ENCODE assay signal across 9 mouse cellular contexts in genomic region chr7:24298635-24298972, GRCm38 (mm10). TPM values are rescaled to one million over a fixed set of nuclear protein-coding genes. Genes with fewer than 3 reads are reported as not detected.
DNase-seq lines count a peak whose midpoint lies in the region; ATAC-seq and TF ChIP-seq lines count a peak whose summit lies in the region.
"Had no signal": no experiment of that assay in that cellular context is flagged by ENCODE, and none has a peak within 500 bp of the region (broad histone marks: within the 10 kb centered on the region; RNA-seq: fewer than 3 reads in every experiment).

No protein-coding gene starts in this region.

- peak overlapping the region; percentile 92 for H3K4me2 ChIP-seq in heart, embryonic 14.5 days (ENCODE audit: low read length)
- H3K4me2 ChIP-seq in forebrain, embryonic 13.5 days: peak overlapping the region; percentile 88
- H3K4me2 ChIP-seq in liver, embryonic 15.5 days: peak overlapping the region; percentile 88

- WGBS in heart, embryonic 14.5 days: under 1% methylated on average over 12 of the region's 12 CpGs
- 3% methylated on average over 12 of the region's 12 CpGs for WGBS in forebrain, embryonic 13.5 days
- WGBS in liver, embryonic 15.5 days (ENCODE audit: insufficient replicate concordance): 3% methylated on average over 12 of the region's 12 CpGs

- peak overlapping the region; percentile 58 to 77 for H3K4me3 ChIP-seq in heart, embryonic 14.5 days (ENCODE audit: control insufficient read depth in 1 of 2, insufficient read depth in 1 of 2, low read depth in 1 of 2, low read length in 2 of 2)
- H3K4me3 ChIP-seq in G1E (ENCODE audit: low read depth, low read length): peak overlapping the region; percentile 81
- peak overlapping the region; percentile 69 for H3K4me3 ChIP-seq in forebrain, embryonic 13.5 days
- H3K4me3 ChIP-seq in liver, embryonic 15.5 days (replicated peaks): peak overlapping the region; percentile 68

- H3K27ac ChIP-seq in heart, embryonic 14.5 days (replicated peaks in 1 of 2; ENCODE audit: control insufficient read depth in 1 of 2, insufficient read depth in 1 of 2, low read depth in 2 of 2, low read length in 2 of 2): 0 out of 4 replicates have a peak overlapping the region, but pooled peaks of 1 of the 2 experiments have one; percentile 79
- peak overlapping the region; percentile 93 for H3K27ac ChIP-seq in forebrain, embryonic 13.5 days
- H3K27ac ChIP-seq in liver, embryonic 15.5 days (replicated peaks): no peak overlapping the region

- no peak for DNase-seq in heart, postnatal 36 days
- DNase-seq in G1E (ENCODE audit: low spot score): peak; percentile 9
- peak; percentile 39 to 57 for DNase-seq in thymus, postnatal 36 days
- DNase-seq in layer of hippocampus, adult 9-10 months (ENCODE audit: low spot score): no peak

- ATAC-seq in heart, embryonic 14.5 days (ENCODE audit: insufficient number of reproducible peaks, insufficient read depth, low FRiP score, low read depth): no peak; the same call in 1 of the 2 replicates
- no peak for ATAC-seq in G1E (ENCODE audit: extremely low read depth, insufficient number of reproducible peaks, low FRiP score, poor library complexity, severe bottlenecking)
- peak; percentile 10; the same call in 1 of the 2 replicates for ATAC-seq in forebrain, embryonic 13.5 days
- ATAC-seq in liver, embryonic 15.5 days (ENCODE audit: insufficient read depth): no peak
- no peak for ATAC-seq in megakaryocyte-erythroid progenitor cell, adult 5-6 weeks (replicated peaks; ENCODE audit: low FRiP score, low TSS enrichment, poor library complexity, severe bottlenecking)

- H3K36me3 ChIP-seq in heart, embryonic 14.5 days (ENCODE audit: control insufficient read depth, insufficient read depth, low read length): peaks cover 52% of the 10 kb centered on the region
- H3K36me3 ChIP-seq in G1E (replicated peaks): peaks cover 63% of the 10 kb centered on the region
- H3K36me3 ChIP-seq in forebrain, embryonic 13.5 days (ENCODE audit: poor library complexity, severe bottlenecking): peaks cover 59% of the 10 kb centered on the region
- peaks cover 11% of the 10 kb centered on the region; the same call in 1 of the 2 replicates for H3K36me3 ChIP-seq in liver, embryonic 15.5 days (replicated peaks)

- peak overlapping the region; percentile 84 for H3K9ac ChIP-seq in heart, embryonic 14.5 days (ENCODE audit: low read length)
- peak overlapping the region; percentile 86 for H3K9ac ChIP-seq in forebrain, embryonic 13.5 days
- peak overlapping the region; percentile 67; the same call in 1 of the 2 replicates for H3K9ac ChIP-seq in liver, embryonic 15.5 days

- TF ChIP-seq CTCF in G1E (IDR thresholded peaks at IDR 0.05; ENCODE audit: low read depth, low read length): no peak

- H3K9me3 ChIP-seq in heart, embryonic 14.5 days (ENCODE audit: control insufficient read depth, low read length): no peaks in the 10 kb centered on the region
- no peaks in the 10 kb centered on the region; the same call in 1 of the 2 replicates for H3K9me3 ChIP-seq in G1E (replicated peaks)
- no peaks in the 10 kb centered on the region for H3K9me3 ChIP-seq in forebrain, embryonic 13.5 days (replicated peaks)
- no peaks in the 10 kb centered on the region for H3K9me3 ChIP-seq in liver, embryonic 15.5 days (replicated peaks)

- intact Hi-C loops in heart, postnatal 36 days (cut with DNase I): loop anchor here (5.0 kb wide), 1 partner anchor 331 kb away; no protein-coding TSS in a partner anchor

- peaks cover 5 to 16% of the 10 kb centered on the region in 2 experiments; a peak in 3 of 4 replicates for H3K4me1 ChIP-seq in heart, embryonic 14.5 days (ENCODE audit: control insufficient read depth in 2 of 2, insufficient read depth in 2 of 2, low read length in 2 of 2)
- peaks cover 20% of the 10 kb centered on the region for H3K4me1 ChIP-seq in G1E (ENCODE audit: insufficient read depth, low read depth, low read length)
- peaks cover 22% of the 10 kb centered on the region for H3K4me1 ChIP-seq in forebrain, embryonic 13.5 days
- peaks cover 37% of the 10 kb centered on the region for H3K4me1 ChIP-seq in liver, embryonic 15.5 days (replicated peaks)

- no peaks in the 10 kb centered on the region for H3K27me3 ChIP-seq in heart, embryonic 14.5 days (ENCODE audit: control insufficient read depth, insufficient read depth, low read length)
- no peaks in the 10 kb centered on the region for H3K27me3 ChIP-seq in G1E (ENCODE audit: insufficient read depth, low read length)
- no peaks in the 10 kb centered on the region for H3K27me3 ChIP-seq in forebrain, embryonic 13.5 days
- no peaks in the 10 kb centered on the region for H3K27me3 ChIP-seq in liver, embryonic 15.5 days

RNA-seq across cellular contexts. Expression of gene Zfp61, which starts 2.4 kb away (rescaled TPM):
- 12.9 and 15.9 TPM in 2 replicates for polyA plus RNA-seq in heart, embryonic 14.5 days (2014; fragmentation: Nextera tagmentation; extraction: Ambion mirVana)
- 1 to 10 TPM; 2.1 to 3.8 TPM for total RNA-seq in heart, postnatal 36 days (2021)
- total RNA-seq in G1E (2014; fragmentation: Nextera tagmentation): 14.7 and 19.0 TPM in 2 replicates
- total RNA-seq in G1E (2017): 21.5 and 23.2 TPM in 2 replicates
- 3.9 and 5.0 TPM in 2 replicates for polyA plus RNA-seq in G1E (2012)
- polyA plus RNA-seq in forebrain, embryonic 13.5 days (2015; fragmentation: Nextera tagmentation; extraction: Ambion mirVana): 44.0 and 46.2 TPM in 2 replicates
- polyA plus RNA-seq in liver, embryonic 15.5 days (2015; fragmentation: Nextera tagmentation; extraction: Ambion mirVana): 2.1 and 2.6 TPM in 2 replicates
- total RNA-seq in megakaryocyte-erythroid progenitor cell, adult 5-6 weeks (2014; fragmentation: Nextera tagmentation): 9.3 and 10.9 TPM in 2 replicates
- total RNA-seq in megakaryocyte-erythroid progenitor cell, adult 5-6 weeks (2017): 16.0 and 47.7 TPM in 2 replicates

RNA-seq across cellular contexts. Expression of gene Zfp94, which starts 17.9 kb away (rescaled TPM):
- 4.5 and 6.3 TPM in 2 replicates for polyA plus RNA-seq in heart, embryonic 14.5 days (2014; fragmentation: Nextera tagmentation; extraction: Ambion mirVana)
- total RNA-seq in heart, postnatal 36 days (2021): 1 to 10 TPM; 1.7 to 2.5 TPM
- 8.9 and 12.5 TPM in 2 replicates for total RNA-seq in G1E (2014; fragmentation: Nextera tagmentation)
- 5.4 and 6.0 TPM in 2 replicates for total RNA-seq in G1E (2017)
- 3.1 and 3.5 TPM in 2 replicates for polyA plus RNA-seq in G1E (2012)
- 20.1 and 20.9 TPM in 2 replicates for polyA plus RNA-seq in forebrain, embryonic 13.5 days (2015; fragmentation: Nextera tagmentation; extraction: Ambion mirVana)
- 1.7 TPM in 2 replicates for polyA plus RNA-seq in liver, embryonic 15.5 days (2015; fragmentation: Nextera tagmentation; extraction: Ambion mirVana)
- total RNA-seq in megakaryocyte-erythroid progenitor cell, adult 5-6 weeks (2014; fragmentation: Nextera tagmentation): 3.3 and 6.7 TPM in 2 replicates
- 3.0 and 4.4 TPM in 2 replicates for total RNA-seq in megakaryocyte-erythroid progenitor cell, adult 5-6 weeks (2017)

RNA-seq across cellular contexts. Expression of gene Zfp93, which starts 28.4 kb away (rescaled TPM):
- polyA plus RNA-seq in heart, embryonic 14.5 days (2014; fragmentation: Nextera tagmentation; extraction: Ambion mirVana): 5.0 and 6.5 TPM in 2 replicates
- total RNA-seq in heart, postnatal 36 days (2021): 1 to 10 TPM; 3.8 to 4.1 TPM
- 1.9 and 2.4 TPM in 2 replicates for total RNA-seq in G1E (2014; fragmentation: Nextera tagmentation)
- total RNA-seq in G1E (2017): 2.3 and 2.4 TPM in 2 replicates
- polyA plus RNA-seq in G1E (2012): 0.36 and 0.79 TPM in 2 replicates
- 9.3 and 9.4 TPM in 2 replicates for polyA plus RNA-seq in forebrain, embryonic 13.5 days (2015; fragmentation: Nextera tagmentation; extraction: Ambion mirVana)
- 0.88 and 0.93 TPM in 2 replicates for polyA plus RNA-seq in liver, embryonic 15.5 days (2015; fragmentation: Nextera tagmentation; extraction: Ambion mirVana)
- total RNA-seq in megakaryocyte-erythroid progenitor cell, adult 5-6 weeks (2014; fragmentation: Nextera tagmentation): 0.30 and 0.59 TPM in 2 replicates
- total RNA-seq in megakaryocyte-erythroid progenitor cell, adult 5-6 weeks (2017): 0.23 and 2.0 TPM in 2 replicates

RNA-seq across cellular contexts. Expression of gene Tescl, which starts 35.1 kb away (rescaled TPM):
- polyA plus RNA-seq in heart, embryonic 14.5 days (2014; fragmentation: Nextera tagmentation; extraction: Ambion mirVana): not detected in 2 replicates
- total RNA-seq in heart, postnatal 36 days (2021): not detected
- total RNA-seq in G1E (2014; fragmentation: Nextera tagmentation): not detected in 2 replicates
- not detected in 2 replicates for total RNA-seq in G1E (2017)
- not detected in 2 replicates for polyA plus RNA-seq in G1E (2012)
- not detected in 2 replicates for polyA plus RNA-seq in forebrain, embryonic 13.5 days (2015; fragmentation: Nextera tagmentation; extraction: Ambion mirVana)
- polyA plus RNA-seq in liver, embryonic 15.5 days (2015; fragmentation: Nextera tagmentation; extraction: Ambion mirVana): not detected in 2 replicates
- not detected in 2 replicates for total RNA-seq in megakaryocyte-erythroid progenitor cell, adult 5-6 weeks (2014; fragmentation: Nextera tagmentation)
- total RNA-seq in megakaryocyte-erythroid progenitor cell, adult 5-6 weeks (2017): not detected in 2 replicates
- total RNA-seq: left cerebral cortex, postnatal 10 days had no signal

RNA-seq across cellular contexts. Expression of gene Zfp108, which starts 44.0 kb away (rescaled TPM):
- 2.2 and 2.5 TPM in 2 replicates for polyA plus RNA-seq in heart, embryonic 14.5 days (2014; fragmentation: Nextera tagmentation; extraction: Ambion mirVana)
- 1 to 10 TPM; 1.8 to 2.2 TPM for total RNA-seq in heart, postnatal 36 days (2021)
- total RNA-seq in G1E (2014; fragmentation: Nextera tagmentation): 0.30 TPM in 1 of 2 replicates, not detected in the other
- total RNA-seq in G1E (2017): 0.17 and 0.22 TPM in 2 replicates
- polyA plus RNA-seq in G1E (2012): not detected in 2 replicates
- polyA plus RNA-seq in forebrain, embryonic 13.5 days (2015; fragmentation: Nextera tagmentation; extraction: Ambion mirVana): 2.5 and 3.4 TPM in 2 replicates
- 0.38 and 0.51 TPM in 2 replicates for polyA plus RNA-seq in liver, embryonic 15.5 days (2015; fragmentation: Nextera tagmentation; extraction: Ambion mirVana)
- 0.67 and 1.8 TPM in 2 replicates for total RNA-seq in megakaryocyte-erythroid progenitor cell, adult 5-6 weeks (2014; fragmentation: Nextera tagmentation)
- total RNA-seq in megakaryocyte-erythroid progenitor cell, adult 5-6 weeks (2017): 1.4 TPM in 1 of 2 replicates, not detected in the other

Comparison
In these comparisons a context has a peak if more than half of its experiments do, and no peak if none do; other contexts are left out.
1. DNase-seq: peak in G1E (single experiment) and thymus, postnatal 36 days (2 of 2); none in heart, postnatal 36 days (0 of 2) and layer of hippocampus, adult 9-10 months (single experiment).
2. Peak in every context shown above with its lines, with median percentiles within 50 percentile points of each other: H3K4me2 ChIP-seq, H3K4me3 ChIP-seq and H3K9ac ChIP-seq.